Mouse (Mus musculus) hindbrain, embryonic 16.5 days (tissue): ENCODE measurements around the gene Psenen. TPM values are rescaled to one million over a fixed set of nuclear protein-coding genes. Genes with fewer than 3 reads are reported as not detected.

Experiments used
- ATAC-seq: fragments of 200-750 bp; cut with Nextera tagmentation; 2 replicates; pipeline ENCODE4 v1.8.0; 2017; ENCODE audit warnings: moderate TSS enrichment, moderate library complexity
- H3K27ac ChIP-seq: fragments of 300-500 bp; sonication (generic); 2 replicates; pipeline ENCODE4 v1.5.1; 2014; ENCODE audit warnings: low read depth, mild to moderate bottlenecking, control low read depth, low read length, moderate library complexity
- H3K27me3 ChIP-seq: fragments of 300-500 bp; sonication (generic); replicated peaks from 2 replicates; pipeline ENCODE4 v1.6.1; 2014; ENCODE audit warnings: low read length; ENCODE audit not compliant: control insufficient read depth, insufficient read depth
- H3K36me3 ChIP-seq: fragments of 300-500 bp; sonication (generic); 2 replicates; pipeline ENCODE4 v1.6.1; 2014; ENCODE audit warnings: mild to moderate bottlenecking, low read length, moderate library complexity, mixed read lengths; ENCODE audit not compliant: control insufficient read depth, insufficient read depth
- H3K4me1 ChIP-seq: fragments of 300-500 bp; sonication (generic); 2 replicates; pipeline ENCODE4 v1.6.1; 2014; ENCODE audit warnings: low read depth, low read length; ENCODE audit not compliant: control insufficient read depth, insufficient read depth
- H3K4me2 ChIP-seq: fragments of 300-500 bp; sonication (generic); 2 replicates; pipeline ENCODE4 v1.6.1; 2014; ENCODE audit warnings: mild to moderate bottlenecking, low read length, control low read depth, moderate library complexity
- H3K4me3 ChIP-seq: fragments of 300-500 bp; sonication (generic); 2 replicates; pipeline ENCODE4 v1.5.1; 2014; ENCODE audit warnings: mild to moderate bottlenecking, low read length, control low read depth, moderate library complexity
- H3K9ac ChIP-seq: fragments of 300-500 bp; sonication (generic); 2 replicates; pipeline ENCODE4 v1.6.1; 2014; ENCODE audit warnings: low read depth, mild to moderate bottlenecking, control low read depth, low read length, moderate library complexity
- H3K9me3 ChIP-seq: fragments of 300-500 bp; sonication (generic); 2 replicates; pipeline ENCODE4 v1.6.1; 2014; ENCODE audit warnings: mild to moderate bottlenecking, low read length, moderate library complexity; ENCODE audit not compliant: control insufficient read depth
- WGBS: fragments of 180-500 bp; shearing (Covaris S2); extraction: QIAGEN DNeasy Blood & Tissue Kit; methylation state at CpG from one replicate; pipeline ENCODE4 v1.1.7; 2014; 5-methylcytosine and 5-hydroxymethylcytosine counted together
- polyA plus RNA-seq: library from polyadenylated mRNA; unstranded; fragments of >200 nt; fragmentation: Nextera tagmentation; extraction: Ambion mirVana; gene quantifications from 2 replicates; pipeline ENCODE4 v1.2.1, GENCODE M21; 2015

Gene Psenen
- polyA plus RNA-seq, 1 experiment from 2014 or later = 132 TPM

- Histone ChIP-seq H3K27me3 (no peaks in the 10 kb centered on the region), H3K9me3 (no peaks in the 10 kb centered on the region), H3K4me1 (peaks cover 32% of the 10 kb centered on the region), H3K4me2 (no peak overlapping the region; the same call in 1 of the 2 replicates), H3K36me3 (peaks cover 38% of the 10 kb centered on the region), H3K27ac (no peak overlapping the region), H3K4me3 (no peak overlapping the region), H3K9ac (no peak overlapping the region)
- no peak for ATAC-seq
- WGBS = 80% methylated on average over 9 of the region's 9 CpGs
These were observed 32.1 kb downstream of the Psenen start for GRCm38 (mm10) chr7:30531291-30531815.

DNA sequence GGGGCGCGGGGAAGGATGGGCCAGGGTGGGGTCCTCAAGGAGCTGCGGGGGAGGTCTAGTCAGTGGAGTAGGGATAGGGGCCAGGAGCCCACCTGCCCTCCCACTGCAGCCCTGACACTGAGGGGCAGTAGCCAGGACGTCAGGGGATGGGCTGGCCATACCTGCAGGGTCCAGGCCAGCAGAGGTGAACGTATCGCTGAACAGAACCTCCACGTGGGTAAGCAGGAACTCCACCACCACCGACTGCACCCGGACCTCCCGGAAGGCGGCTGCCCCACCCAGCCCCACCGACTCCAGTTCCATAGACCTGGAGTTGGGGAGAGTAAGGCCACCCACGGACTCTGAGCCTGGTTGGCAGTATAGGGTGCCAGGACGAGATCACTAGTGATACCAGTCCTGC is 36.4 kb downstream of the Psenen start:
- Histone ChIP-seq H3K27ac (no peak overlapping the region), H3K4me3 (no peak overlapping the region), H3K9ac (no peak overlapping the region), H3K4me1 (peaks cover 5% of the 10 kb centered on the region), H3K9me3 (no peaks in the 10 kb centered on the region), H3K4me2 (no peak overlapping the region), H3K27me3 (no peaks in the 10 kb centered on the region), H3K36me3 (peaks cover 62% of the 10 kb centered on the region)
- 78% methylated on average over 14 of the region's 14 CpGs for WGBS
- no peak for ATAC-seq

GRCm38 (mm10) chr7:30526399-30526798 is 37.0 kb downstream of the Psenen start:
- H3K4me2 ChIP-seq = no peak overlapping the region
- no peak overlapping the region for H3K27ac ChIP-seq
- WGBS = 36% methylated on average over 17 of the region's 17 CpGs
- H3K36me3 ChIP-seq = peaks cover 62% of the 10 kb centered on the region
- H3K9ac ChIP-seq = no peak overlapping the region
- no peaks in the 10 kb centered on the region; the same call in none of the 2 replicates for H3K4me1 ChIP-seq
- H3K27me3 ChIP-seq = no peaks in the 10 kb centered on the region
- no peaks in the 10 kb centered on the region for H3K9me3 ChIP-seq
- no peak for ATAC-seq
- no peak overlapping the region for H3K4me3 ChIP-seq

DNA sequence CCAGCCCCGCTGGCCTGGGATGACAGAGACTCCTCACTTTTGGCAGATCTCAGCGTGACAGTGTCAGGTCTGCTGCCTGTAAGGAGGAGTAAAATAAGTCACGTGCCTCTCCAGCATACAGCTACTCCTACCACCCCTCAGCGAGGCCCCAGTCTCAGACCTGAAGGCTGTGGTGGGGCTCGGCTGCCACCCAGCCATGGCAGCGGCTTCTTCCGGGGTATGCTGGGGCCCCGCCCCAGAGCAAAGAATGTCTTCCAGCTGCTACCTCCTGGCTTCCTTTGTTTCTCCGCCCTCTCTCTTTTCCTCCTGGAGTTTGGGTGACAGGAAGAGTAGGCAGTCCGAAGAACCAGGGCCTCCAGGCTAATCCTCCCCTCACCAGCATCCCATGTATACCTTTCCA is 37.5 kb downstream of the Psenen start:
- peaks cover 62% of the 10 kb centered on the region for H3K36me3 ChIP-seq
- 30% methylated on average over 10 of the region's 10 CpGs for WGBS

DNA sequence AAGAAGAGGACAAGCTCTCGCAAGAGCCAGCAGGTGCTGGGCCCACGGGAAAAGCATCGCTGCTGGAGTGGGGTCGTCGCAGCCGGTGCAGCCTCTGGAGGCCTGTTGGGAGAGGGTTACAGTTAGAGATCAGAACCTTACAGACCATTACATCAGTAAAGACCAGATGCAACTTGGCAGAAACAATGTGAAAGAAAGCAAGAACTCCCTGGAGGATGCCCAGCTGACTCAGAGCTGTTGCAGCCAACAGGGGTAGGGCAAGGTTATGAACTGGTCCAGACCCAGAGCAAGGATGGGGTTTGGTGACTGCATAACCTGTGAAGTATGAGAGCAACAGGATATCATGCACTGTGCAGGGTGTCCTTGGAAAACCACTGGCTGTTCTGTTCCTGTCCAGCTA is 38.9 kb downstream of the Psenen start:
- 79% methylated on average over 6 of the region's 6 CpGs for WGBS
- Histone ChIP-seq H3K27me3 (no peaks in the 10 kb centered on the region), H3K4me1 (peaks cover 5% of the 10 kb centered on the region), H3K4me3 (no peak overlapping the region), H3K36me3 (peaks cover 49% of the 10 kb centered on the region), H3K27ac (no peak overlapping the region), H3K4me2 (no peak overlapping the region), H3K9ac (no peak overlapping the region), H3K9me3 (no peaks in the 10 kb centered on the region)
- ATAC-seq = no peak

More for the DNA sequence above, 37.5 kb downstream of the Psenen start:
- Histone ChIP-seq H3K9ac (no peak overlapping the region), H3K27ac (no peak overlapping the region), H3K27me3 (no peaks in the 10 kb centered on the region), H3K4me2 (no peak overlapping the region), H3K9me3 (no peaks in the 10 kb centered on the region), H3K4me3 (no peak overlapping the region), H3K4me1 (peaks cover 2% of the 10 kb centered on the region)
- no peak for ATAC-seq

GRCm38 (mm10) chr7:30522871-30523270 is 40.6 kb downstream of the Psenen start:
- Histone ChIP-seq H3K4me3 (no peak overlapping the region), H3K4me1 (peaks cover 5% of the 10 kb centered on the region), H3K27ac (no peak overlapping the region), H3K36me3 (peaks cover 37% of the 10 kb centered on the region), H3K4me2 (no peak overlapping the region), H3K9ac (no peak overlapping the region), H3K9me3 (no peaks in the 10 kb centered on the region), H3K27me3 (no peaks in the 10 kb centered on the region)
- 74% methylated on average over 10 of the region's 10 CpGs for WGBS
- no peak for ATAC-seq

- Histone ChIP-seq H3K9me3 (no peaks in the 10 kb centered on the region), H3K27me3 (no peaks in the 10 kb centered on the region), H3K36me3 (peaks cover 19% of the 10 kb centered on the region), H3K9ac (no peak overlapping the region), H3K27ac (no peak overlapping the region), H3K4me2 (no peak overlapping the region), H3K4me3 (no peak overlapping the region), H3K4me1 (peaks cover 5% of the 10 kb centered on the region)
- WGBS = 66% methylated on average over 5 of the region's 5 CpGs
- ATAC-seq = peak; percentile 3; the same call in 1 of the 2 replicates
These were observed 42.6 kb downstream of the Psenen start for GRCm38 (mm10) chr7:30520856-30521255.

- no peak overlapping the region for H3K4me2 ChIP-seq
- H3K27ac ChIP-seq = no peak overlapping the region
- 58% methylated on average over 4 of the region's 4 CpGs for WGBS
- no peak overlapping the region for H3K4me3 ChIP-seq
- peaks cover 15% of the 10 kb centered on the region for H3K36me3 ChIP-seq
- peak; percentile 15 for ATAC-seq
- no peaks in the 10 kb centered on the region for H3K27me3 ChIP-seq
- H3K9ac ChIP-seq = no peak overlapping the region
- H3K9me3 ChIP-seq = no peaks in the 10 kb centered on the region
- peaks cover 5% of the 10 kb centered on the region for H3K4me1 ChIP-seq
These were observed 43.0 kb downstream of the Psenen start for GRCm38 (mm10) chr7:30520396-30520795.

DNA sequence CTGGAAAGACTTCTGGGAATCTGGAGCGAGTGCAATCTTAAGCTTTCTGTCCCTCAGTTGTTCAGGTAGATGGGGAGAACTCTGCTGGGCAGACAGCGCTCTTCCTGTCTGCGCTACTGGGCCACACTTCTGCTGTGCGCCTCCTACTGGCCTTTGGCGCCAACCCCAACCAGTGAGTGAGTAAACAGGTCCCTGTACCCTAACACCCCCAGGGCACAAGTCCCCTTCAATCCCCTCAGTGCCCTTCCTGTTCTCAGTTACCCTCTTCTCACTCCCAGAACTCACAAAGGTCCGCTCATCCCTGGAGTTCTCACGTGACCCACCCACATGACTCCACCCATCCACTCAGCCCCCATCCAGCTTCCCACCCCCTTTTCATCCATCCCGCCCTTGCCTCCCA is 45.1 kb downstream of the Psenen start:
- Histone ChIP-seq H3K9me3 (no peaks in the 10 kb centered on the region), H3K9ac (no peak overlapping the region), H3K27me3 (no peaks in the 10 kb centered on the region), H3K4me2 (no peak overlapping the region), H3K27ac (no peak overlapping the region), H3K4me3 (no peak overlapping the region), H3K36me3 (peaks cover 5% of the 10 kb centered on the region), H3K4me1 (peaks cover 5% of the 10 kb centered on the region)
- ATAC-seq = no peak
- WGBS = 53% methylated on average over 6 of the region's 8 CpGs
